Mouse (Mus musculus) midbrain, embryonic 11.5 days (tissue): ENCODE measurements around the gene Wsb2. TPM values are rescaled to one million over a fixed set of nuclear protein-coding genes. Genes with fewer than 3 reads are reported as not detected.

Experiments
- ATAC-seq: fragments of 200-750 bp; cut with Nextera tagmentation; 2 replicates; pipeline ENCODE4 v1.8.0; 2017; ENCODE audit warnings: moderate TSS enrichment, moderate library complexity; ENCODE audit not compliant: low FRiP score
- DNase-seq: peaks from one replicate; pipeline ENCODE4 v3.0.0; 2015; ENCODE audit warnings: low spot score; ENCODE audit errors: missing footprints
- H3K27ac ChIP-seq: fragments of 300-500 bp; sonication (generic); 2 replicates; pipeline ENCODE4 v1.5.1; 2014; ENCODE audit warnings: low read depth, low read length
- H3K27me3 ChIP-seq: fragments of 300-500 bp; sonication (generic); 2 replicates; pipeline ENCODE4 v1.6.1; 2014; ENCODE audit warnings: mild to moderate bottlenecking, low read length, moderate library complexity, mixed read lengths; ENCODE audit not compliant: control insufficient read depth, insufficient read depth
- H3K36me3 ChIP-seq: fragments of 300-500 bp; sonication (generic); 2 replicates; pipeline ENCODE4 v1.6.1; 2014; ENCODE audit warnings: mild to moderate bottlenecking, low read length, moderate library complexity, mixed read lengths; ENCODE audit not compliant: control insufficient read depth, insufficient read depth
- H3K4me1 ChIP-seq: fragments of 300-500 bp; sonication (generic); 2 replicates; pipeline ENCODE4 v1.6.1; 2014; ENCODE audit warnings: low read length; ENCODE audit not compliant: control insufficient read depth, insufficient read depth
- H3K4me2 ChIP-seq: fragments of 300-500 bp; sonication (generic); 2 replicates; pipeline ENCODE4 v1.6.1; 2014; ENCODE audit warnings: mild to moderate bottlenecking, moderate library complexity
- H3K4me3 ChIP-seq: fragments of 300-500 bp; sonication (generic); 2 replicates; pipeline ENCODE4 v1.5.1; 2014; ENCODE audit warnings: low read depth, low read length
- H3K9ac ChIP-seq: fragments of 300-500 bp; sonication (generic); 2 replicates; pipeline ENCODE4 v1.6.1; 2014; ENCODE audit warnings: low read length
- H3K9me3 ChIP-seq: fragments of 300-500 bp; sonication (generic); 2 replicates; pipeline ENCODE4 v1.6.1; 2016; ENCODE audit warnings: low read length; ENCODE audit not compliant: control insufficient read depth
- WGBS: fragments of 180-500 bp; shearing (Covaris S2); extraction: QIAGEN DNeasy Blood & Tissue Kit; methylation state at CpG from one replicate; pipeline ENCODE4 v1.1.7; 2014; 5-methylcytosine and 5-hydroxymethylcytosine counted together
- polyA plus RNA-seq: library from polyadenylated mRNA; unstranded; fragments of >200 nt; fragmentation: Nextera tagmentation; extraction: Ambion mirVana; gene quantifications from 2 replicates; pipeline ENCODE4 v1.2.1, GENCODE M21; 2014

Wsb2 gene
- polyA plus RNA-seq, 1 experiment from 2014 or later, result 84.2 TPM

DNA sequence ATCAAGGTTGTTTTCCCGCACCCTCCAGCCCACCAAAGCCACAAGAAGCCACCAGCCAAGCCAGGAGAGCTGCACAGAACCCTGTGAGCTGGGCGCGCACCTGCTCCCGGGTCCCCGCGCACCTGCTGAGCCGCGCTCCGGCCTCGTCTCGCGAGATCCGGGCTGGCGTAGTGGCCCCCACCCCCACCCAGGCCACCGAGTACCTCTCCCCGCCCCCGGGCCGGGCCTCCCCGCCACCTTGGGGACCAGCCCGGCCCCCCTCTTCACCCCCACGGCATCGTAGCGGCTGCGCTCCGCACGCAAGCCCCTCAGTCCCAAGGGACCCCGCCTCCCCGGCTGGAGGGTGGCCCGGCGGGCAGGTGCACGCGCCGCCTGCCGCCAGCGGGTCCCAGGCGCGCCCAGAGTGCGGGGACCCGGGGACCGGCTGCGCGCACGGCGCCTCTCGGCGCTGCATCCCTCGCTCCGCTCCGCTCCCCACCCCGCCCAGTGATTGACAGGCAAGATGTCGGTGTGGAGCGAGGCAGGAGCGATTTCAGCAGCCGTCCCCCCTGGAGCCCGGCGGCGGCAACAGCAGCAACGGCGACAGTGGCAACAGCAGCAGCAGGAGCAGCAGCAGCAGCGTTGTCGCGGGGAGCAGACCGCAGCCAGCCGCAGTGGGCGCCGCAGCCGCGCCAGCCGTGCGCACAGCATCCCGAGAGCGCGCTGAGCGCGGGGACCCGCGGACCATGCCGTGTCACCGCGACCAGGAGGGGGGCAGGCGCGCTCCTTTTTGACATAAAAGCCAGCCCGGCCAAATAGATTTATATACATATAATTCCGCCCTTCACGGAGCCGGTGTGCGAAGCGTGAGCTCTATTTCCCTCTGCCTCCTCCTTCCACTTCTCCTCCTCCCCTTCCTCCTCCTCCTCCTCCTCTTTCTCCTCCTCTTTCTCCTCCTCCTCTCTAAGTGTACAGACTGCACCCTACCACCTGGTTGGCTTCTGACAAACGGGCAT is 56.7 kb downstream of the Wsb2 start, which contains the start of gene Ksr2:
TSS of gene Ksr2 (plus strand) at position 494 of the 995 bp plus-strand sequence.
- Histone ChIP-seq H3K4me1 (peaks cover 4% of the 10 kb centered on the region; the same call in 1 of the 2 replicates), H3K4me3 (peak within 1 kb of the TSS; percentile 70), H3K4me2 (peak within 1 kb of the TSS; percentile 83), H3K9me3 (no peaks in the 10 kb centered on the region), H3K36me3 (no peaks in the 10 kb centered on the region), H3K27me3 (no peaks in the 10 kb centered on the region; the same call in 1 of the 2 replicates), H3K27ac (peak within 1 kb of the TSS; percentile 81), H3K9ac (peak within 1 kb of the TSS; percentile 79)
- WGBS, result 1% methylated on average over 57 of the region's 89 CpGs
- DNase-seq, result peak; percentile 95
- peak; percentile 91 for ATAC-seq

DNA sequence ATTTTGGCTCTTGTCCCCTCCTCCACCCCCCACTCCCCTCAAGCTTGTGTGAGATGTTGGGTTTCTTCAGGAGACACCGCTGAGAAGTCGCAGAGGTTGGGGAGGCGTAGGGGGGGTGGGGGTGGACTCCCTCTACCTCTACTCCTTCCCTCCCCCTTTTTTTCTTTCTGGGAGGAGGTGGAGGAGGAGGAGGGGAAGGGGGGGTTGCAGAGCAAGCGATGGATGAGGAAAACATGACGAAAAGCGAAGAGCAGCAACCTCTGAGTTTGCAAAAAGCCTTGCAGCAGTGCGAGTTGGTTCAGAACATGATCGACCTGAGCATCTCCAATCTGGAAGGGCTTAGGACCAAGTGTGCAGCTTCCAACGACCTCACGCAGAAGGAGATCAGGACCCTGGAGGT is 57.5 kb downstream of the Wsb2 start:
- H3K9me3 ChIP-seq, result no peaks in the 10 kb centered on the region
- H3K9ac ChIP-seq, result peak overlapping the region; percentile 79
- DNase-seq (no peak), ATAC-seq (peak; percentile 33)
- H3K36me3 ChIP-seq, result no peaks in the 10 kb centered on the region
- H3K27ac ChIP-seq, result no peak overlapping the region; the same call in 1 of the 2 replicates
- peaks cover 4% of the 10 kb centered on the region; the same call in 1 of the 2 replicates for H3K4me1 ChIP-seq
- peak overlapping the region; percentile 83 for H3K4me2 ChIP-seq
- no peaks in the 10 kb centered on the region; the same call in 1 of the 2 replicates for H3K27me3 ChIP-seq
- 2% methylated on average over 10 of the region's 10 CpGs for WGBS
- H3K4me3 ChIP-seq, result peak overlapping the region; percentile 70

DNA sequence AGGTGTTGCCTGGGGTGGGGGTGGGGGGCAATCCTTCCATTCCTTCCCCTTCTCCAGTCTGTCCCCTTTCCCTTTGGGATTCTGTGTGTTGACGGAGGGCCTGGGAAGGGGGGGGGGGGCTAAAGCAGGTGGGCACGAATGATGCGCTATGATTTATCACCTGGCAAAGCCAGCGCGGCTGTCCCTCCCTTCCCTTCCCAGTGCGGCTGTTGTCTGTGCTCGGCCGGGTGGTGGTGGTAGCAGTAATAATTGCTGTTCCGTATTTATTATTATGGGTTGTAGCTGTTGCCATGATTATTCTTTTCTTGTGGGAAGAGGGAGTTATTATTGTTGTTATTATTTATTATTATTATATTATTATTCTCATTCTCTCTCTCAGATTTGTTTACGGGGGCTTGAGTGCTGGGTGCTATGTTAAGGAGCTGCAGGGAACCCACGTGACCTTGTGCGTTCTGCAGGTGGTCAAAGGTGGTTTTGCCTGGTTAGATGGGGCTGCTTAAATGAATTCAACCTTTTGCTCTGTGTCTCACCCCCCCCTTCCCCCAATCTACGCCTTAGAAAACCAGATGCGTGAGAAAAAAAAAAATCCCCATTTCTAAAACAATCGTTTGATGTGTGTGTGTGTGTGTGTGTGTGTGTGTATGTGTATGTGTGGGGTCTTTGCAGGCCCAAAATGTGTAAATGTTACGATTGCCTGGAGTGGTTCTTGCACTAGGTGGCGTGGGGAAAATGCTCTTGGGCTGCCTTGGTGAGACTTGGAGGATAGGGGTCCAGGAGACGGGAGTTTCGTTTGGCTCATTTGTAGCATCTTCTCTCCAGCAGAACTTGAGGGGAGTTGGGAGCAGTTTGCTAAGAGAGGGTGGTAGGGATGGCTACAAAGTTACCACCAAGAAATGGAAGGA is 58.2 kb downstream of the Wsb2 start:
- Histone ChIP-seq H3K4me2 (peak overlapping the region; percentile 83), H3K9me3 (no peaks in the 10 kb centered on the region), H3K9ac (no peak overlapping the region), H3K27ac (no peak overlapping the region), H3K4me1 (peaks cover 4% of the 10 kb centered on the region; the same call in 1 of the 2 replicates), H3K27me3 (no peaks in the 10 kb centered on the region; the same call in 1 of the 2 replicates), H3K36me3 (no peaks in the 10 kb centered on the region), H3K4me3 (peak overlapping the region; percentile 70)
- no peak for ATAC-seq
- WGBS, result 29% methylated on average over 19 of the region's 19 CpGs
- no peak for DNase-seq

DNA sequence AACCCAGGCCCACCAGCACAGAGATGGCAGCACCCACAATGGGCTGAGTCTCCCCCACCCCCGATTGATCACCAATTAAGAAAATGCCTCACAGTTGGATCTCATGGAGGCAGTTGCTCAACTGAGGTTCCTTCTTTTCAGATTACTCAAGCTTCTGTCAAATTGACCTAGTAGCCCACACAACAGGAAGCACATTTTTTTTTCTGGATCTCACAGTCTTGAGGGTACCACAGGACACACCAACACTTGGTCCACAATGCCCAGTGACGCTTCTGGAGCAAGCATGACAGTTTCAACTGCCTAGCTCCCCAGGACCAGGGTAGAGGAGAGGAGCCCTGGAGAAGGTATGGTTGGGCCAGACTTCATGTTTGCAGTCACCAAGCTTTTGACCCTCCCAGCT is 60.3 kb downstream of the Wsb2 start:
- DNase-seq, result no peak
- 80% methylated on average over 2 of the region's 2 CpGs for WGBS
- H3K27ac ChIP-seq, result no peak overlapping the region
- no peaks in the 10 kb centered on the region for H3K36me3 ChIP-seq
- H3K27me3 ChIP-seq, result no peaks in the 10 kb centered on the region; the same call in 1 of the 2 replicates
- no peak overlapping the region for H3K4me3 ChIP-seq
- no peak overlapping the region for H3K9ac ChIP-seq
- H3K9me3 ChIP-seq, result no peaks in the 10 kb centered on the region
- no peak for ATAC-seq
- H3K4me2 ChIP-seq, result no peak overlapping the region
- peaks cover 4% of the 10 kb centered on the region; the same call in 1 of the 2 replicates for H3K4me1 ChIP-seq

Other genes starting within 250 kb of the Wsb2 start
- 49.0 and 50.3 TPM in 2 replicates for gene Suds3, start 241.2 kb upstream of the Wsb2 start, polyA plus RNA-seq
- 19.3 and 19.7 TPM in 2 replicates for gene Taok3, start 237.2 kb upstream of the Wsb2 start, polyA plus RNA-seq
- 893 and 966 TPM in 2 replicates for gene Pebp1, start 69.7 kb upstream of the Wsb2 start, polyA plus RNA-seq
- 1.7 and 2.2 TPM in 2 replicates for gene Vsig10, start 38.2 kb upstream of the Wsb2 start, polyA plus RNA-seq
- 97.7 and 102 TPM in 2 replicates for gene Rfc5, start 31.7 kb downstream of the Wsb2 start, polyA plus RNA-seq
- 0.90 and 1.3 TPM in 2 replicates for gene Ksr2, start 56.7 kb downstream of the Wsb2 start, polyA plus RNA-seq